Mouse (Mus musculus): Measurements from ENCODE around the gene Cptp. TPM values are rescaled to one million over a fixed set of nuclear protein-coding genes. Genes with fewer than 3 reads are reported as not detected.
A peak's percentile ranks its signal among the peaks of the same experiment; 100 is the strongest.

The Cptp gene
- polyA plus RNA-seq, 2 experiments, result 5.6 to 7.6 TPM

GRCm38 (mm10) chr4:155856881-155857280, 12.4 kb downstream of the Cptp start:
- peak; percentile 39; the same call in 1 of the 2 replicates for ATAC-seq (ENCODE audit: insufficient read depth)
- 0 out of 2 replicates have a peak overlapping the region, but pooled peaks have one; percentile 1 for H3K4me2 ChIP-seq (ENCODE audit: low read depth)

GRCm38 (mm10) chr4:155856071-155856470, 13.2 kb downstream of the Cptp start:
- H3K9ac ChIP-seq (replicated peaks), result no peak overlapping the region
- 75% methylated on average over 12 of the region's 12 CpGs for WGBS (ENCODE audit: insufficient replicate concordance)

More at GRCm38 (mm10) chr4:155856881-155857280, 12.4 kb downstream of the Cptp start:
- 40% methylated on average over 3 of the region's 3 CpGs for WGBS (ENCODE audit: insufficient replicate concordance)
- Histone ChIP-seq H3K9ac (replicated peaks) (no peak overlapping the region), H3K9me3 (ENCODE audit: control insufficient read depth, low read length) (no peaks in the 10 kb centered on the region), H3K27ac (no peak overlapping the region), H3K27me3 (ENCODE audit: control insufficient read depth, insufficient read depth, low read length) (no peaks in the 10 kb centered on the region), H3K4me1 (replicated peaks; ENCODE audit: control insufficient read depth in 2 of 2, insufficient read depth in 2 of 2, low read length in 1 of 2) (0 out of 4 replicates have a peak, but pooled peaks cover 0 to 3% of the 10 kb centered on the region in 2 experiments), H3K36me3 (replicated peaks; ENCODE audit: control insufficient read depth, insufficient read depth, low read depth) (peaks cover 6% of the 10 kb centered on the region), H3K4me3 (ENCODE audit: insufficient read depth in 1 of 2, low read depth in 2 of 2, low read length in 2 of 2) (no peak overlapping the region)
- DNase-seq (ENCODE audit: low read depth in 3 of 3, low spot score in 3 of 3), result no peak
- TF ChIP-seq EP300 (IDR thresholded peaks at IDR 0.05; ENCODE audit: low read depth) (no peak), CTCF (IDR thresholded peaks at IDR 0.05; ENCODE audit: low read depth) (no peak)

GRCm38 (mm10) chr4:155854991-155855390, 14.2 kb downstream of the Cptp start:
- peaks cover 6% of the 10 kb centered on the region for H3K36me3 ChIP-seq (replicated peaks; ENCODE audit: control insufficient read depth, insufficient read depth, low read depth)
- DNase-seq (ENCODE audit: low read depth in 3 of 3, low spot score in 3 of 3) (no peak), ATAC-seq (ENCODE audit: insufficient read depth) (no peak)
- no peak overlapping the region for H3K4me3 ChIP-seq (ENCODE audit: insufficient read depth in 1 of 2, low read depth in 2 of 2, low read length in 2 of 2)
- H3K4me2 ChIP-seq (ENCODE audit: low read depth), result no peak overlapping the region
- TF ChIP-seq CTCF (IDR thresholded peaks at IDR 0.05; ENCODE audit: low read depth) (no peak), EP300 (IDR thresholded peaks at IDR 0.05; ENCODE audit: low read depth) (no peak)
- H3K27ac ChIP-seq, result no peak overlapping the region
- H3K9me3 ChIP-seq (ENCODE audit: control insufficient read depth, low read length), result no peaks in the 10 kb centered on the region
- 0 out of 4 replicates have a peak, but pooled peaks cover 0 to 3% of the 10 kb centered on the region in 2 experiments for H3K4me1 ChIP-seq (replicated peaks; ENCODE audit: control insufficient read depth in 2 of 2, insufficient read depth in 2 of 2, low read length in 1 of 2)
- 90% methylated on average over 12 of the region's 12 CpGs for WGBS (ENCODE audit: insufficient replicate concordance)
- no peaks in the 10 kb centered on the region for H3K27me3 ChIP-seq (ENCODE audit: control insufficient read depth, insufficient read depth, low read length)
- no peak overlapping the region for H3K9ac ChIP-seq (replicated peaks)

More at GRCm38 (mm10) chr4:155856071-155856470, 13.2 kb downstream of the Cptp start:
- ATAC-seq (ENCODE audit: insufficient read depth) (no peak), DNase-seq (ENCODE audit: low read depth in 3 of 3, low spot score in 3 of 3) (no peak)
- Histone ChIP-seq H3K4me3 (ENCODE audit: insufficient read depth in 1 of 2, low read depth in 2 of 2, low read length in 2 of 2) (no peak overlapping the region), H3K27me3 (ENCODE audit: control insufficient read depth, insufficient read depth, low read length) (no peaks in the 10 kb centered on the region), H3K4me1 (replicated peaks; ENCODE audit: control insufficient read depth in 2 of 2, insufficient read depth in 2 of 2, low read length in 1 of 2) (0 out of 4 replicates have a peak, but pooled peaks cover 0 to 3% of the 10 kb centered on the region in 2 experiments), H3K4me2 (ENCODE audit: low read depth) (no peak overlapping the region), H3K9me3 (ENCODE audit: control insufficient read depth, low read length) (no peaks in the 10 kb centered on the region), H3K36me3 (replicated peaks; ENCODE audit: control insufficient read depth, insufficient read depth, low read depth) (peaks cover 6% of the 10 kb centered on the region), H3K27ac (no peak overlapping the region)
- TF ChIP-seq CTCF (IDR thresholded peaks at IDR 0.05; ENCODE audit: low read depth) (no peak), EP300 (IDR thresholded peaks at IDR 0.05; ENCODE audit: low read depth) (no peak)

GRCm38 (mm10) chr4:155853421-155853820, 15.8 kb downstream of the Cptp start:
- Histone ChIP-seq H3K27me3 (ENCODE audit: control insufficient read depth, insufficient read depth, low read length) (no peaks in the 10 kb centered on the region), H3K9me3 (ENCODE audit: control insufficient read depth, low read length) (no peaks in the 10 kb centered on the region), H3K4me1 (replicated peaks; ENCODE audit: control insufficient read depth in 2 of 2, insufficient read depth in 2 of 2, low read length in 1 of 2) (peaks cover 5 to 11% of the 10 kb centered on the region in 2 experiments; a peak in 2 of 4 replicates), H3K36me3 (replicated peaks; ENCODE audit: control insufficient read depth, insufficient read depth, low read depth) (peaks cover 6% of the 10 kb centered on the region), H3K4me2 (ENCODE audit: low read depth) (no peak overlapping the region), H3K27ac (no peak overlapping the region), H3K4me3 (ENCODE audit: insufficient read depth in 1 of 2, low read depth in 2 of 2, low read length in 2 of 2) (no peak overlapping the region), H3K9ac (replicated peaks) (no peak overlapping the region)
- ATAC-seq (ENCODE audit: insufficient read depth), result no peak
- WGBS (ENCODE audit: insufficient replicate concordance), result 81% methylated on average over 9 of the region's 9 CpGs
- no peak for TF ChIP-seq CTCF (IDR thresholded peaks at IDR 0.05; ENCODE audit: low read depth)
- TF ChIP-seq EP300 (IDR thresholded peaks at IDR 0.05; ENCODE audit: low read depth), result no peak
- no peak for DNase-seq (ENCODE audit: low read depth in 3 of 3, low spot score in 3 of 3)

GRCm38 (mm10) chr4:155851951-155852411, 17.3 kb downstream of the Cptp start:
- H3K4me2 ChIP-seq (ENCODE audit: low read depth), result no peak overlapping the region
- no peak for DNase-seq (ENCODE audit: low read depth in 3 of 3, low spot score in 3 of 3)
- H3K27me3 ChIP-seq (ENCODE audit: control insufficient read depth, insufficient read depth, low read length), result no peaks in the 10 kb centered on the region
- peaks cover 6% of the 10 kb centered on the region for H3K36me3 ChIP-seq (replicated peaks; ENCODE audit: control insufficient read depth, insufficient read depth, low read depth)
- no peaks in the 10 kb centered on the region for H3K9me3 ChIP-seq (ENCODE audit: control insufficient read depth, low read length)
- no peak overlapping the region for H3K27ac ChIP-seq
- TF ChIP-seq CTCF (IDR thresholded peaks at IDR 0.05; ENCODE audit: low read depth), result no peak
- TF ChIP-seq EP300 (IDR thresholded peaks at IDR 0.05; ENCODE audit: low read depth), result no peak
- H3K4me1 ChIP-seq (replicated peaks; ENCODE audit: control insufficient read depth in 2 of 2, insufficient read depth in 2 of 2, low read length in 1 of 2), result peaks cover 8 to 12% of the 10 kb centered on the region in 2 experiments; a peak in 3 of 4 replicates
- no peak for ATAC-seq (ENCODE audit: insufficient read depth)
- H3K9ac ChIP-seq (replicated peaks), result no peak overlapping the region
- WGBS (ENCODE audit: insufficient replicate concordance), result 81% methylated on average over 2 of the region's 2 CpGs
- H3K4me3 ChIP-seq (ENCODE audit: insufficient read depth in 1 of 2, low read depth in 2 of 2, low read length in 2 of 2), result no peak overlapping the region
